Mouse (Mus musculus): ENCODE measurements around the gene B3gnt9. TPM values are rescaled to one million over a fixed set of nuclear protein-coding genes. Genes with fewer than 3 reads are reported as not detected.

Gene B3gnt9
- total RNA-seq, 2 experiments from 2014 or later: 2.2 to 2.6 TPM

DNA sequence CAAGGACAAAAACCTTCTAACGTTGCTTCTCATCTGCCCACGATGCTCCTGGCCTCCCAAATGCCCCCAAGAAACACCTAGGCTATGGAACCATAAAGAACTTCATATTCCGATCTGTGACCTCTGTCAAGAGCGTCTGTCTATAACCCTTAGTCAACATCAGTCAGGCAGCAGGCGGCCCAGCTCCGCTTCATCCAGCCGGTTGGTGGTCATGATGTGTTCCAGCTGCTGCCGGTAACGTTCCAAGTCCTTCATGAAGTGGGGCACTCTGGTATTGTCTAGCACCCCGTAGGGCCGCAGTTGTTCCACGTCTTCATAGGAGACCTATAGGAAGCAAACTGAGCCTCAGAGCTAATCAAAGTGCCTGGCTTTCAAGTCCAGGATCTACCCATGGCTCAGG lies 26.9 kb upstream of the B3gnt9 start:
- DNase-seq: no peak

DNA sequence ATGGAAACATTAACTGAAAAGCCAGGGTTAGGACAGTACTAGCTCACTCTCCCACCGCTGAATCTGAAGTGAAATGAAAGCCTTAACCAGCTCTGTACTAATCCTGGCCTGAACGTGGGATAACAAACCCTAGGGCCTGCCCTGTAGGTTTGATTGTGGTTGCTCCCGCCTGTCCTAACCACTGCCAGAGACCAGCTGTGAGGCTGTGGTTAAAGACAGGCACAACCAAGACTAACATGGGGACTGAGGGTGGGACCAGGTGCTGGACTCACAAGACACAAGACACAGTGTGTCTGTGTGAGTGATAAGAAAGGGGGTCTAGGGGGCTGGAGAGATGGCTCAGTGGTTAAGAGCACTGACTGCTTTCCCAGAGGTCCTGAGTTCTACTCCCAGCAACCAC lies 25.6 kb upstream of the B3gnt9 start:
- no peak for DNase-seq

DNA sequence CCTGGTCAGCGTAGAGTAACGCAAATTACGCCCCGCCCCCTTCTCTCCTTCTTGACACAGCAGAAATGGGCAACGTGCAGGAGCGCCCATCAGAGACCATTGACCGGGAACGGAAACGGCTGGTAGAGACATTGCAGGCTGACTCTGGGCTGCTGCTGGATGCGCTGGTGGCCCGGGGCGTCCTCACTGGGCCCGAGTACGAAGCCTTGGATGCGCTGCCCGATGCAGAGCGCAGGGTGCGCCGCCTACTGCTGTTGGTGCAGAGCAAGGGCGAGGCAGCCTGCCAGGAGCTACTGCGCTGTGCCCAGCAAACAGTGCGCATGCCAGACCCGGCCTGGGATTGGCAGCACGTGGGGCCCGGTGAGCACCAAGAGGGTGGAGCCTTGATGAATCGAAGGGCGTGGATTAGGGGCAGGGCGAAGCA lies 24.0 kb upstream of the B3gnt9 start:
- peak; percentile 84 to 88 for DNase-seq

DNA sequence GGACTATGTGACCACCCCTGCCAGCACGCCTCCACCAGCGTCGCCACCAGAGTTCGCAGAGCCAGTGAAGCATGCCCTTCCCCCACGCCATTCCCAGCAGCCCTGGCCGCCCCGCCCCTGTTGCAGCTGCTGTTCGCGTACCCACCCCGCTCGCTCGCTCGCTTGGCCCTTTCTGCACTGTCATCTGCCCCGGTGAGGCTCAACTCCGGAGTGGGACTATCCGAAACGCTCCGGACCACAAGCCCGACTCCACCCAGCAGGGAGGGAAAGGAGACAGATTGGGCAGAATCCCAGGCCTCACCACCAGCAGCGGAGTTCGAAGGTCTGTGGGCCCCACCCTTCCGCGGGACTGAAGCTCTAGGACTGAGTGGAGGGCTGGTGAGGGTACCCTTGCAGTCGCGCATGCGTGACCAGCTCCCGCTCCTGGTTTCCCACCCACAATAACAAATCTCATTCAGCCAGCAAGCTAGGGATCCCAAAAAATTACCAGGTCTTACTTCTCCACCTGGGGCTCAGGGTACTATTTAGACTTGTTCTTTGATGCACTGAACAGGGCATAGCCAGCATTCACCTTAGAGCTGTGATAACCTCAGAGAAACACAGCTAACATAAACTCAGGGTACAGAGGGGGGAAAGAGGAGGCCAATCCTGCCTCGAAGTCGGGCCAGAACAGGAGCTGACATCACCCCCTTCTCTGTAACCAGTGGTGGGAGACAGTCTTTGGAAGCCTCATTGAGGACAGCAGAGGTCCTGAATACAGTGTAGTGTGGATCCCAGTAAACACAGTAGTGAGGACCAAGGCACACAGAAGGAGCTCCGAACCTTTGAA lies 21.6 kb upstream of the B3gnt9 start:
- DNase-seq: no peak

DNA sequence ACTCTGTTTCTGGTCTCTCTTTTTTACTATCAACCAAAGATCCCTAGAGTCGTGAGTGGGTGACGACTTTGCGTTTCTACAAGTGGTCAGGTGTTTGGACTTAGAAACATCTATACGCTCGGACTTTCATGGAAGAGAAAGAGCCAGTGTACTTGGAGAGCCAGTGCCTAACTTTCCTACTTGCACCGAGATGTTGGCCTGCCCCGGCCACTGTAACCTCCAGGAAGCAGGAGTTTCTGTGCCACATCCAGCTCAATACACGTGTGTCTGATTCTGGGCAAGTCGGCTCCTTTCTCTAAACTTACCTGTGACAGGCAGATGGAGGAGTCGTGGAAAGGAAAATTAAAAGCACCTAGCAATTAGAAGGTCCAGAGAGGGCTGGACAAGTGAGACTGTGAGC lies 20.9 kb upstream of the B3gnt9 start, which contains the start of gene Nol3:
Gene Nol3 (plus strand): TSS at position 301 of the 400 bp plus-strand sequence.
- DNase-seq: no peak

DNA sequence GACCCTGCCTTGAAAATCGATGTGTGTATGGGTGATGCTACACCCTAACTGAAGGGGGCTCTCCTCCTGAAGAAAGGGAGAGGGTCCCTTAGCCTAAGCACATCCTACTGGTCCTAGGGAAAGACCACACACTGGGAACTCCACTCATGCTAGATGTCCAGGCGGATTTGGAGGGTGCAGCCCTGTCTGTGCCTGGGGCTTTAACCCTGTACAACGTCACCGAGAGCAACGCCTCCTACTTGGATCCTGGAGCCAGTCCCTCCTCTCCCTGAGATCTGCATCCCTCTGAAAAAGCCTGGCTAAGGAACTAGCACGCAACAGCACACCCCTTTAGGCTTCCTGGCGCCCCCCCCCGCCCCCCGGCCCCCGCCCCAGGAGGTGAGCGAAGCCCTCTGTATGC lies 20.4 kb upstream of the B3gnt9 start:
- no peak for DNase-seq

DNA sequence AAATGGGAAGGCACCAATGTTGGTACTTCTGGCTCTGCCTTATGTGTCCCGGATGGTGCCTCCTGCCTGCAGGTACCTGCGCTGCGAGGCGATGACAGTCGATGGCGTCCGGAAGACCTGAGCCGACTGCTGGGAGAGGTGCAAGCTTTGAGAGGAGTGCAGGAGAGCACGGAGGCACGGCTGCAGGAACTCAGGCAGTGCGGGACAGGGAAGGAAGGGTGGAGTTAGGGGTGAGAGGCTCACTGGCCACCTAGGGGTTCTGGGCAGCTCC lies 15.9 kb upstream of the B3gnt9 start:
- DNase-seq: no peak

DNA sequence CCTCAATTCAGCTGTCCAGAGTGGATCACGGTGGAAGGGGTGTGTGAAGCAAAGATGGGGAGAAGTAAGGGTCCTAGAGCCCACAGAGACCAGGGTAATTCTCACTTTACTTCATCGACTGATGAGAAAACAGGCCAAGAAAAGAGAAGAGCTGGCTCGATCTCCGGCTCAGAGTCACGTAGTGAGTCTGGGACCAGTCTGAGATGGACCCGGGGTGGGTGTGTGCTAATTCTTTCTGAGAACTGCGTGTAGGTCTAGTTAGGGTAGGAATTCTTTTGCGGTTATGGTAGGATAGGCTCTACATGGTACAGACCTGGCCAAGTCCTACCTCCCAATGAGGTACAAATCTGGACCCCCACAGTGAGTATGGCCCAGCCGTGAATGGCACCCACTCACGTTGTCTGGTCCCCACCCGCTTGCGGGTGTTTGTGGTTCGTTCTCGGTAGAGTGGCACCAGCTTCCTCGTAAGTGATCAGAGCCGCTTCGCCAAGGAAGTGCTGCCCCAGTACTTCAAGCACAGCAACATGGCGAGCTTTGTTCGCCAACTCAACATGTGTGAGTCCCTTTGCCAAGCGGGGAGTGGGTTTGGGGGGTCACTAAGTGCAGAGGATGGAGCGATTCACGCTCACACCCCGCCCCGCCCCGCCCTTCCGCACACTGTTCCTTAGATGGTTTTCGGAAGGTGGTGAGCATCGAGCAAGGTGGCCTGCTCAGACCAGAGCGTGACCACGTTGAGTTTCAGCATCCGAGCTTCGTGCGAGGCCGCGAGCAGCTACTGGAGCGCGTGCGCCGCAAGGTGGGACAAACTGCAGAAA lies 15.4 kb upstream of the B3gnt9 start:
- no peak for DNase-seq

DNA sequence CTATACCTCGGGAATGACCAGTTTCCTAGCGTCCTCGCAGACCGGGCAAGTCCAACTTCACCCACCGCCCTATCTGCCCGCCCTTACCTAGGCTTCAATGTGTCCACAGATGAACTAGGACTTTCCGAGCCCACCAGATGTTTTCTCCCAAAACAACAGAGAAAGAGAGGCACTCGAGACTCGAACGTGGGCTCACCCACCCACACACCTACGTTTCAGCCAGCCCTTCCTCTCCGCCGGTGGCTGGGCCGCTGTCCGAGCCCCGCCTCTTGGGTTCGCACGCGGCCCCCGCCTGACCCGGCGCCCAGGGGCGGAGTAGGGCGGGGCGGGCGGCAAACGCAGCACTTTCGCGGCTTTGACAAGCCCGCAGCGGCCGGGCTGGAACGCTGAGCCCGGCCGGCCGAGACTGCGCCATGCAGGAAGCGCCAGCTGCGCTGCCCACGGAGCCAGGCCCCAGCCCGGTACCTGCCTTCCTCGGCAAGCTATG lies 14.6 kb upstream of the B3gnt9 start, which contains the start of gene Hsf4:
Gene Hsf4 (plus strand): TSS at position 341 of the 487 bp plus-strand sequence.
- DNase-seq: no peak

DNA sequence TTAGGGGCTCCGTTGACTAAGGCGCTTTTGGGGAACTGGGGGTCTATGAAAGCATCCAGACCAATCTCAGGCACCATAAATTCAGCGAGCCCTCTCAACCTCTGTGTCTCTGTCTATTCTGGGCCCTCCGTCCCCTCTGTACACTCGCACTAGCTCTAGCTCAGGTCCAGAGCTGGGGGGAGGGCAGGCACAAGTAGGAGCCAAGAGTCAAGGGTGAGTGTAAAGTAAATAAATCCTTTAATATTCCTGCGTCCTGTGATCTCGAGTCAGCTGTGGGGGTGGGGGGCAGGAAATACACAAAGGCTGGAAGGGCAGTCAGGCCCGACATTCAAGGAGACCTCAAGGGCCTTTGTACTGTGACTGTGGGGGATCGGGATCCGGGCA lies 14.1 kb upstream of the B3gnt9 start:
- no peak for DNase-seq

DNA sequence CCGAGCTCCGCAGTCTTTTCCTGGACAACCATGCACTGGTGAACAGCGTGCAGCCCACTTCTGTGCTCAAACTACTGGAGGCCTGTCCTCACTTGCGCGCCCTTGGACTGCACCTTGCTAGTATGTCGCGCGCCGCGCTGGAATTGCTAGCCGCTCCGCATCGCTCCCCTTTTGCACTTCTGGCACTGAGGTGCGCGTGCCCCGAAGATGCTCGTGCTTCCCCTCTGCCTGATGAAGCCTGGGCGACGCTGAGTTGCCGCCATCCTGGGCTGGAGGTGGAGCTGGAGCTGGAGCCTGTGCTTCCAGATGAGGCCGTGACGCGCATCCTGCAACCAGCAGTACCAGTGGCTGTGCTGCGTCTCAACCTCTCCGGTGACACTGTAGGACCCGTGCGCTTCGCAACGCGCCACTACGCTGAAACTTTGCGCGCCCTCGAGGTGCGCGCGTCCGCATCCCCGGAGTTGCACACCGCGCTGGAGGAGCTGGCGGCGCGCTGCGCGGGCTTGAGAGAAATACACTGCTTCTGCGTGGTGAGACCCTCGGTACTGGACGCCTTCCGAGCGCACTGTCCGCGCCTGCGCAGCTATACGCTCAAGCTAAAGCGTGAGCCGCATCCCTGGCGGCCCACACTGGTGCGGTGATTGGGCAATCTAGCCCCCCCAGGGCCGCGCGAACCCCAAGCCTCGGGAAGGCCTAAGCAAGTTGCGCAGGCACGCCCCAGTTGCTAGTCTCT lies 13.6 kb upstream of the B3gnt9 start:
- DNase-seq: peak; percentile 70 to 79

DNA sequence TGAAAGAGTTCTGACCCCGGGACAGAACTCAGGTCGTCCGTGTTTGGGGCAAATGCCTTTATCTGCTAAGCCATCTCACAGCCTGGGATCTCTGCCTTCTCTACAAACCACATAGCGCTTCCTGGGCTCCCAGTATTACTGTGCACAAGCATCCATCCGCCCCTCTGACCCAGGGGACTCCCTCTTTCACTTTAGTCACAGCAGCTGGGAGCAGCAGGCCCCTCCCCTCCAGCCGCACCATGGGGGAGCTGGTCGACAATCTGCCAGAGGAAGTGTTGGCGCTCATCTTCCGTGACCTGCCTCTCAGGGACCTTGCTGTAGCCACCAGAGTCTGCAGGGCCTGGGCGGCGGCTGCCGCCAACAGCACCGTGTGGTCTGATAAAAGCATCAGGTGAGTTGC lies 11.8 kb upstream of the B3gnt9 start:
- DNase-seq: no peak

DNA sequence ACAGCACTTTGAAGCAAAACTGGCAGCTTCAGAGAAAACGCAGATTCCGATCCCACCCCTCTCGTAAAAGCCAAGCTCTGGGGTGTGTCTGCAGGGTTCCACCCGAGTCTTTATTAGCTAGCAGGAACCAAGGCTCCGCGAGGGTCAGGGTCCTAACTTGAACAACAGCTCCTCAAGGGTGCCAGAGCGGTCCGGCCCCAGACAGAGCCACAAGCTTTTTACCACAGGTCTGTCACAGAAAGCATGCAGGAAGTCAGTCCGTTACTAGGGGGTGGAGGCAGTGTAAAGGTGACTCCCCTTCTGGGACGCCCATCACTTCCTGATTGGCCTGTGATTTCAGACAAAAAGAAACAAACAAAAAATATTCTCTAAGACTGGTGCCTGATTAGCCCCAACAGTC lies 10.2 kb upstream of the B3gnt9 start:
- DNase-seq: no peak

DNA sequence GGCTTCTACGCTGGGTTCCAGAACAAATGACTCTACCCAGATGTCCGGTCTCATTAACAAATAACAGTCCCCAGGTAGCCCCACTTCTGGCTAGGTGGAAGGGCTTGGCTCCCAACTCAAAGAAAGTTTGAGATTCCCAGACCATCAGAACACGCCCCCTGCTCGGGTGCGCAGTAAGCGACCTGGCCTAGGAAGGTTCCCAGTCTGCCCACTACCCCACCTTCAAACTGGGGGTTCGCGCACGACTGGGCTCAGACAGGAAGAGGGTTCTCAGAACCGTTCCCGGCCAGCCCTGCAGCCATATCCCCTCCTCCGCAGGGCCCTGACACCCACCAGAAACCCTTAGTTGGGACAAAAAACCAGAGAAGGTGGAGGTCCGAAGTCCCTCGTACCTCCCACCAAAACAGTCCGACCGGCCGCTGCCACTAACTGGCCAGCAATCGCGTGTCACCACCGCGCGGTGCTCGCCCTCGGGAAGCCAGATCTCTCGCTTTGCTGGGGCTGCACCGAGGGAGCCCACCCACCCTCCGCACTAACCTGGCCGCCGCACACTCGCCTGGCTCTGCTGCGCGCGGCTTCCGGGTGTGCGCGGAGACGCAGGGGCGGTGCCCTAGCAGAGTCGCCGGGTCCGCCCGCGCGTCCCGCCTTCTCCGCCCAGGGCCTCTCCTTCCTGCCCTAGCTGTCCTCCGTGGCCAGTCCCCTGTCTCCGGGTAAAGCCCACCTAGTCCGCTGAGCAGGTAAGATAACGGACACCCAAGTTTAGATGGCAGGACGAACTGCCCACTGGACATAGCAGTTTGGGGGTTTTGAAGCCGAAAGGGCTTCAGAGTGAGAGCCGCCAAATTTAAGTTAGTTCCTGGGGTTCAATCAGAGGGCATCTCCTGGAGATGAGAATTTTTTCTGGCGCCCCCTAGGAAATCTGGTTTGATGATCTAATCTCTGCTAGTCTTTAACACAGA lies 9.3 kb upstream of the B3gnt9 start, which contains the start of the genes Tradd and Fbxl8:
Gene Tradd (minus strand): TSS at position 586 of the 959 bp plus-strand sequence.
Gene Fbxl8 (plus strand): TSS at position 625 of the 959 bp plus-strand sequence.
- DNase-seq: no peak

DNA sequence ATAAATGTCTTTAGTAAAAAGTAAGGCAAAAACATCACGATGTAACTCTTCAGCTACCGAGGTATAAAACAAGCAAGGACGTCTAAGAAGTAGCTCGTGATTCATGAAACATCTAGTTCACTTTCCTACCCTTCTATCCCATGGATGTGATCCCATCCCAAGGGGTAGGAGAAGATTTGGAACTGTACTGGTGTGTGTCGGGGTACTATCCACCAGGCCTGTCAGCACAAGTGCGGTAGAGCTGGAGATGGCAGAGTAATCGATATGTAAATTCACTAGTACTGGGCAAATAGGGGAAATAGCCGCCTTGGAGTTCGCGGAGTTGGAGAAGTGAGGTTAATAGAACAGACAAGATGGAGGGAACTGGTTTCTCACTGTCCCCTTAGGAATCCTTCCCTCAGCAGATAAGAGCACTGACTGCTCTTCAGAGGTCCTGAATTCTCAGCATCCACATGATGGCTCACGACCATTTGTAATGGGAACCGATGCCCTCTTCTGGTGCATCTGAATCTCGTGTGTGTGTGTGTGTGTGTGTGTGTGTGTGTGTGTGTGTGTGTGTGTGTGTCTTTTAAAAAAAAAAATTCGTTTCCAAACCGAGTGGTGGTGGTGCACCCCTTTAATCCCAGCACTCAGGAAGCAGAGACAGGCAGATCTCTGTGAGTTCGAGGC lies 8.4 kb upstream of the B3gnt9 start:
- DNase-seq: no peak

DNA sequence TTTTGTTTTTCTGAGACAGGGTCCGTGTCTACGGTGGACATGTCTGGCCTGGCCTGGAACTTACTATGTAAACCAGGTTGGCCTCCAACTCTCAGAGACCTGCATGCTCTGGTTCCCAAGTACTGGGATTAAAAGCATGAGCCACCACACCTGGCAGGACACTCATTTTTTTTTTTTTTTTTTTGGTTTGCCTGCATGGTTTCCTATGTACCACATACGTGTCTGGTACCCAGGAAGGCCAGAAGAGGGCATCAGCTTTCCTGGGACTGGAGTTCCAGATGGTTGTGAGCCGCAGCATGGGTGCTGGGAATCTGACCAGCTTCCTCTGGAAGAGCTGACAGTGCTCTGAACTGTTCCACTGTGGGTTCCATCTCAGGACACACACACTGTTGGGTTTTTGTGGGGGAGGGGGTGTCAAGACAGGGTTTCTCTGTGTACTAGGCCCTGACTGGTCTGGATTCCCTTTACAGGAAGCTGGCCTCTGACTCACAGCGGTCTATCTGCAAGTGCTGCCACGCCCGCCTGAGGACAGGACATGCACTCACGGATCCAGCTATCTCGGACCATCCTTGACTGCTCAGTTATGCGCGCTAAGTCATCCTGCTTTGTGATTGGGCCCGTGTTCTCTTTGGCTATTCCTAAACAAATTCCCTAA lies 6.5 kb upstream of the B3gnt9 start:
- no peak for DNase-seq

DNA sequence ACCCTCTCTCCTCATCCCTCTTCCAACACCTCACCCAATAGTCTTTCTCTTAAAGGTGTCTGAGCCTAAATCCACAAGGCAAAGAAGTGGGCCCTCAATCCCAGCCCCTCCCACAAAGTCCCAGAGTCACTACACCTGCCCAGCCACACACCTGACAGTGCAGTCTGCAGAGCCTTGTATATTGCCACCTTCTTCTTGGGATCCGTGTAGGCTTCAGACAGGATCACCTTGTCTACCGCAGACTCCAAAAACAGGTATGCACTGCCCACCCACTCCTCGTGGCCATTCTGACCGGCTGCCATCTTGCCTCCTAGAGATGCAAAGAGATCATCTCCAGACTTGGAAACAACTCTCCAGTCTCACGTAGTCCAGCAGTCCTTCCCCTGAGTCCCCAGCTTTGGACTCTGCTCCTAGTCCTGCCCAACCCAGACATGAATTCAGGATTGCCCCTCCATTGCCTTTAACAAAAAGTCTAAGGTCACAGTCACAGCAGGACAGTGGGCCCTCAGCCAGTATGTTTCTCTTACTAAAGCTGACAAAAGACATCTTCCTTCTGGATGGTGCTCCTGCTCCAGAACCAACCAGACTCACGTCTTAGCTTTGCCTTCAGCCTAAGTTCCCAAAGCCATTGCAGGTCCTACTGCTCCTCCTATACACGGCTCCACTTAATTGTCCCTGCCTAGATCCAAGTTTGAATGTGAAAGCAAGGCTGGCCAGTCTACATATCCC lies 5.6 kb upstream of the B3gnt9 start:
- no peak for DNase-seq

DNA sequence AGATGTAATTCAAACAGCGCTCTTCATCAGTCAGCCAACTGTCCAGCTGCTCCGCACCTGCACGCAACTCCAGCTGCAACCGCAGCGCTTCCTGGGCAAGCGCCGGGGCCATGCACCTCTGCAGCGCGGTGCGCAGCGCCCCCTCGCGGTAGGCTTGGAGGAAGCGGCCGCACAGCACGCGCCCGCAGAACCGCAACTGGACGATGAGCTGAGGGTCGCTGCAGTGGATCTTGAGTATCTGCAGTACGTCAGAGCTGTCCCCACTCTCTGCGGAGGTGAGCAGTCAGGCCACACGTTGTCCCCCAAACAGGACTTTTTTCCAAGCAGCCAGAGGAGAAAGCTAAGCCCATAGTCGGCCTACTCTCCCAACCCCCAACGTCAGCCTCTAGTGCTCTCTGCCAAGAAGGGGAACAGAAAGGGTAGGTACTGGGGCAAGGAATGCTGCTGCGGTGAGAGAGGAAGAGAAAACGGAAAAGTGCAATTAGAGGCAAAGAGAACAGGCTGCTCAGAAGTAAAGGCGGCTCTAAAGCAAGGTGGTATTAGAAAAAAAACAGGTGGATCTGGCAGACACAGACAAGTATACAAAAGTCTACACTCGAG lies 4.9 kb upstream of the B3gnt9 start:
- peak; percentile 64 to 70 for DNase-seq
